Mouse (Mus musculus) thymus, postnatal 0 days (tissue): ENCODE data around the gene Wnt6. TPM values are rescaled to one million over a fixed set of nuclear protein-coding genes. Genes with fewer than 3 reads are reported as not detected.
"Not testable (repeated sequence)": the region's sequence is repeated elsewhere in the genome, so short reads cannot be mapped to it uniquely, and the experiment has no call there.

Source experiments
- DNase-seq: peaks from one replicate; pipeline ENCODE4 v3.0.0-alpha.2; 2015; ENCODE audit warnings: low spot score
- polyA plus RNA-seq: library from polyadenylated mRNA; unstranded; fragments of >200 nt; fragmentation: Nextera tagmentation; extraction: Ambion mirVana; gene quantifications from 2 replicates; pipeline ENCODE4 v1.2.1, GENCODE M21; 2015

The Wnt6 gene
- polyA plus RNA-seq, 1 experiment from 2014 or later: 1.6 TPM

DNA sequence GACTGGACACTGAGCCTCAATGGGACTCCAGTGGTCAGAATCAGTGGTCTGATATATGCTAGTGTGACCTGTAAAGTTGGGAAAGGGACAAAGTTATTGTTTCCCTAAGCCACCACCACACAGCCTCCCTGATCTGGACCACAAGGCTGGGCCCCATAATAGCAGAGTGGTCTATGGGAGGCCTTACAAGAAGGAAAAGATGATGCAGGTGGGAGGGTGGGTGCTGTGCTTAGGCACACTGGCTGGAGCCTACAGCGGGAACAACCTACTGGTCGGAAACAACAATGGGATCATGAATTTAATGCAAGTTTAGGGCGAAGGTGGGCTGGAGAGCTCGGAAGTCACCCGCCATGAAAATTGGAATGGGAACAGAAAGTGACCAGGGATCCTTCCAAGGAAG lies 34.2 kb downstream of the Wnt6 start:
- DNase-seq: no peak

DNA sequence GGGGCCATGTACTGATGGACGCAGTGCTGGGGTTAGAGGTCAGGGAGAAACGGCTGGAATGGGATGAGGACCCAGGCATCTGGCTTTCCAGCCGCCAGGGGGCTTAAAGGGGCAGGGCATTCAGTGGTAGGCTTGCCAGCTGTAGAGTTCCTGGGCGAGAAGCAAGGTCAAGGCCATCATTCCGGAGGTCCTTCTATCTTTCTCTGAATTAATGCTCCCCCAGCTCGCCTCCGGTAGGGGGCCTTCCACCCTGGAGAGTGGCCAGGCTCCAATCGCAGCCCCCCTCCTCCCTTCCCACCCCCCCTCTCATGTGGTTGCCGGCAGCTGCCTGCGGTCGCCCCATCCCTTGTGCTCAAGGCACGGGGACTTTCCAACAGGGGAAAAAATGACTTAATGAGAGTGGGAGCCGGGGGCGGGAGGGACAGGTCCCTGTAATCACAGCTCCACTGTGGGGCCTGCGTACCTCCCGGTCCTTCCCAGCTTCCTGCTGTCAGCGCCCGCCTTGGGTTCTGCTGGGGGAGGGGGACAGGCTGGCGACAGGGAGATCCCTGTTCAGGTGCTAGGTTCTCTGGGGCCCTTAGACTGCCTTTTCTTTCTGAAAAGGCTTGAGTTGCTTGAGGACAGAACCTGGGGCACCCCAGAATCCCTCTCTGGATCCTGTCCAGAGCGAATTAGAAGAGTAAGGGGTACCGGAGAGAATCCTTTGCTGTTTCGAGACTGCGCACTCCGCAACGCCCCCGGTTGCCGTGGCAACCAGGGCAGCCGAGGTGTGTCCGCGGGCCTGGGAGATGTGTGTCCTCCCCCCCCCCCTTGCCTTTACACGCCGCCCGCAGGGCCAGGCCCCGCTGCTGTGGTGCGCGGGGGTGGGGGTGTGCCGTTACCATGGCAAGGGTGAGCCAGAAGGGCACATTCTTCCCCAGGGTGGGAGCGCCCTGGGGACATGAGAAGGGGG lies 34.9 kb downstream of the Wnt6 start:
- DNase-seq: peak; percentile 19

- no peak for DNase-seq
Measured at GRCm38 (mm10) chr1:74807551-74808071, 35.9 kb downstream of the Wnt6 start.

GRCm38 (mm10) chr1:74808078-74808477 lies 36.4 kb downstream of the Wnt6 start:
- peak; percentile 81 for DNase-seq

DNA sequence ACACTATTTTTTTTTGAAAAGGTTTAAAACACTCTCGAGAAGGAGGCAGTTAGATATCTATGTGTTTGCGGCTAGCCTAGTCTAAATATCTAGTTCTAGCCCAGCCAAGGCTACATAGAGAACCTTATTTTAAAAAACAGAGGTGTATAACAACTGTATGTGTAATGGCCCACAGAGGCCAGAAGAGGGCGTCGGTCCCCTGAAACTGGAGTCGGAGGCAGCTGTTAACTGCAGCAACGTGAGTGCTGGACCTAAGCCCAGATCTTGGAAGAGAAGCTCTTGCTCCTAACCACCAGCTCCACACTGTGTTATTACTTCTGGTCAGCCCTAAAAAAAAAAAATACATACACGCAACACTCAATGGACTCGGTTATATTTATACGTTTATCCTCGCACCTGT lies 37.3 kb downstream of the Wnt6 start:
- no peak for DNase-seq

DNA sequence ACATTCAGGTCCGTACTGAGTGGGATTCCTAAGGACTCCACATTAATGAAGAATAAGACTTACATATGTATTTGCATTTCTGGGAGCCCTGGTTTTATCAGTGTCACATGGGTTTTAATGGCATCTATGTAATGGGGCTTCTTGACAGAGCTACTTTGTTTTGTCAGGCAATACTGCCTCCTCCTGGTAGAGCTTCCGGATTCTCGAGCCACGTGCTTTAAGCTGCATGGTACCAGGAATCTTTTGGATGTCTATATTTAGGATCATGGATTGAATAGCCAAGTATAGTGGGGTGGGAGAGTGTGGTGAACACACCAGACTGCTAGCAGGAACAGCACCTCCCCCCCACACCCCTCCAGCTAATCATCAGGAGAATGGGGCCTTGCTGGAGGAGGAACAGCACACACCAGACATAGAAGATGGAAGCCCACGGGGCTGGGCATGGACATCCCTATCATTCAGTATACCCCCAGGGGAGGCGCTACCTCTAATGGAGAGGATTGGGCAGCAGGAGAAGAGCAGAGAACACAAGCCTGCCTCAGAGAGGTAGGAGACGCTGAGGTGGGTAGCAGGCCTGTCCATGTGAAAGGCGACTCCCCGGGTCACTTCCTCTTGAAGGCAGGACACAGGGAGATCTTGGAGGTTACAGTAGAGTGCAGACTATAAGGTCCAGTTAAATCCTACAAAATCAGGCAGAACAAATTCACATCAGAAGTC lies 43.4 kb downstream of the Wnt6 start:
- DNase-seq: no peak

- not testable (repeated sequence) for DNase-seq
Measured at GRCm38 (mm10) chr1:74815965-74816364, 44.3 kb downstream of the Wnt6 start.

DNA sequence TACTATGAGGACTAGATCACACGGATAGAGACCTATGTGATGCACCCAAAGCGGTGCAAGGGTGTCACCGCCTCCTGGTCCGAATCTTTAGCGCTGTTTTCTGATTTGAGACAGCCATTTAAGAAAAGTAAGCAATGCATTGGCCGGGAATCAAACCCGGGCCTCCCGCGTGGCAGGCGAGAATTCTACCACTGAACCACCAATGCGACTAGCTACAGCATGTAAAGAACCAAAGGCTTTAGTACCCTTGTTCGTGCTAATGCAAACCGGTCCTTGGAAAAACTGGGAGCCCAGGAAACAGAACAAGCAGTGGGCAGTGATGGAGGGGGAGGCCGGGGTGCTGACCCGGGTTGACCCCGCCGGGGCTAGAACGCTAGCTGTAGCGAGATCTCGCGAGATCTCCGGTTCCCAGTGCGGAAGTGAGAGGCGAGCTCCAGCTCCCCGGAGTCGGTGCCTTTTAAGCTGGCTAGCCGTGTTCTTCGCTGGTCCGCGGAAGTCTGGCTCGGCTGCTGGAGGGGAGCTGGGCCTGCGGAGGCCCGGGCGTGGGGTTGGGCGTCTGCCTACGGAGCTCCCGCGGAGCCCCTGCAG lies 45.0 kb downstream of the Wnt6 start:
- DNase-seq: peak; percentile 93

GRCm38 (mm10) chr1:74817219-74817618 lies 45.5 kb downstream of the Wnt6 start:
- DNase-seq: no peak

DNA sequence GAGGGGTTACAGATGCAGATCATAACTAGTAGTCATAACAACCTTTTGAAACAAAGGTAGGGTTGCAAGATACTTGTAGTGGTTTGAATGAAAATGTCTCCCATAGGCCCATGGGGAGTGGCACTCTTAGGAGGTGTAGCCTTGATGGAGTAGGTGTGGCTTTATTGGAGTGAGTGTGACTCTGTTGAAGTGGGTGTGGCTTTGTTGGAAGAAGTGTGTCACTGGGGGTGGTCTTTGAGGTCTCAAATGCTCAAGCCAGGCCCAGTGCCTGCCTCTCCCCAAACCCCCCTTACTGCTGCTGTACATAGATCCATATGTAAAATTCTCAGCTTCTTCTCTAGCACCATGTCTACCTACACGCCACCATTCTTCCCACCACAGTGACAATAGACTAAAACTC lies 46.8 kb downstream of the Wnt6 start:
- DNase-seq: no peak

DNA sequence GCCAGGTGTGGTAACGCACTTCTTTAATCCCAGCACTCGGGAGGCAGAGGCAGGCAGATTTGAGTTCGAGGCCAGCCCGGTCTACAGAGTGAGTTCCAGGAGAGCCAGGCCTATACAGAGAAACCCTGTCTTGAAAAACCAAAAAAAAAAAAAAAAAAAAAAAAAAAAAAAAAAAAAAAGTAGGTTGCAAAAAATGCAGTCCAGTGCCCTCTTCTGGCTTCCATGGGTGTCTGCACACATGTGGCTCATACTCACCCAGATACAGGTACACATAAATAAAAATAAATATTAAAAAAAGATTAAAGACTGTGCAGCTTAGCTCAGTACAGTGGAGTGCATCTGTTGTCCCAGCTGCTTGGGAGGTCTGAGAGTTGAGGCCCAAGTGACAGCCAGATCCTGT lies 51.9 kb downstream of the Wnt6 start:
- DNase-seq: not testable (repeated sequence)

DNA sequence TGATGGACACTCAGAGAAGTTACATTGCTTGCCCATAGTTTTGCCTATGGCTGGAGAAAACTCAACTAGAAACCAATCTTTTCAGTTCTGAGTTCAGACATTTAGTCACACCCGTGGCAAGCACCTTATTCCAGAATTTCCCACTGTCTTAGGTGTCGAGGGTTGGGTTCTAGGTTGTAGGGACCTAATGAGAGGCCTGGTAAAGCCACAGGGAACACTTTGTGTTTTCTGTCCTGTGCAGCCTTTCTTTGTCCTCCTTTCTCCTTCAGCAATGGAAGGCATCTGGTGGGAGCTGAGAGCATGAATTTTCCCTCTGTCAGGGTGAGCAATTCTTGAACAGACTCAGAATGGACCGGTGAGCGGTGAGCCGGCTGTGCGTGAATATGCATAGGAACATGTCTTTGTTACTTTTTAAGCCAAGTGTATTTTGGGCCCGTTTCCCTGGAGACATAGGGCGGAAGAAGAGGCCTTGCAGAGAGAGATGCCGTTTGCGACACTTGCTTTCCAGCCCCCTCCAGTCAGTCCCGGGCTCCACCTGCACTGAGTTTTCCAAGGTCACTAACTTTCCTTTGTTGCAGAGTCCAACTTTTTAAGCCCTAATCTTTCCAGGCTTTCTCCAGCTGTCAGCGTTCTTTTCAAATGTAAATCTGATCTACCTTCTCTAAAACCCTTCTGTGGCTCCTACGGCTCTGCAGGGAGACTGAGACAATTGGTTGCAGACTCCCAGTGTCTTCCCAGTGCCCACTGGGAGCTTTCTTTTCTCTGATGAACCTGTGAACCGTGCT lies 53.0 kb downstream of the Wnt6 start:
- no peak for DNase-seq

- no peak for DNase-seq
Measured at GRCm38 (mm10) chr1:74830061-74830460, 58.4 kb downstream of the Wnt6 start.

DNA sequence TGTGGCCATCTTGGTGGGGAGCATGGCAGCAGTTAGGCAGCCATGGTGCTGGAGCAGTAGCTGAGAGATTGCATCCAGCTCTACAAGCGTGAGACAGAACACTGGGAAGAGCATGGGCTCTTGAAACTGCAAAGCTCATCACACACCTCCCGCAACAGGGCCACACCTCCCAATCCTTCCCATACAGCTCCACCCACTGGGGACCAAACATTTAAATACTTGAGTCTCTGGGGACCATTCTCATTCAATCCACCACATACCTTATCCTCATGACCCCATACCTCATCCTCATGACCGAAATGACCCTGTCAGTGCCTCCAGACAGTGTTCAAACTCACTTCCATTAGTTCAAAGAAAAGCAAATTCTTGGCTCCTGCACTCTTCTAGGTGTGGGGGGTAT lies 61.6 kb downstream of the Wnt6 start:
- no peak for DNase-seq

Other genes starting within 250 kb of the Wnt6 start
- gene Plcd4, start 229.0 kb upstream of the Wnt6 start, polyA plus RNA-seq: 0.53 and 1.1 TPM in 2 replicates
- gene Usp37, start 227.6 kb upstream of the Wnt6 start, polyA plus RNA-seq: 20.8 and 21.9 TPM in 2 replicates
- 4.3 and 4.7 TPM in 2 replicates for gene Zfp142, start 183.6 kb upstream of the Wnt6 start, polyA plus RNA-seq
- gene Bcs1l, start 183.6 kb upstream of the Wnt6 start, polyA plus RNA-seq: 14.0 and 14.2 TPM in 2 replicates
- 27.7 and 29.7 TPM in 2 replicates for gene Rnf25, start 170.5 kb upstream of the Wnt6 start, polyA plus RNA-seq
- 1.3 and 2.0 TPM in 2 replicates for gene Stk36, start 170.4 kb upstream of the Wnt6 start, polyA plus RNA-seq
- 8.9 and 10.0 TPM in 2 replicates for gene Ttll4, start 110.1 kb upstream of the Wnt6 start, polyA plus RNA-seq
- gene Cyp27a1, start 58.3 kb upstream of the Wnt6 start, polyA plus RNA-seq: 4.0 and 5.1 TPM in 2 replicates
- gene Prkag3, start 22.7 kb upstream of the Wnt6 start, polyA plus RNA-seq: 0.16 TPM in 1 of 2 replicates, not detected in the other
- gene Wnt10a, start 19.6 kb downstream of the Wnt6 start, polyA plus RNA-seq: 1.6 and 1.9 TPM in 2 replicates
- not detected in 2 replicates for gene Cdk5r2, start 83.0 kb downstream of the Wnt6 start, polyA plus RNA-seq
- gene Fev, start 113.5 kb downstream of the Wnt6 start, polyA plus RNA-seq: not detected in 2 replicates
- gene Cryba2, start 121.3 kb downstream of the Wnt6 start, polyA plus RNA-seq: 0.37 and 1.1 TPM in 2 replicates
- gene Cfap65, start 163.7 kb downstream of the Wnt6 start, polyA plus RNA-seq: 0.04 and 0.08 TPM in 2 replicates
- gene Ihh, start 179.8 kb downstream of the Wnt6 start, polyA plus RNA-seq: 0.21 and 0.22 TPM in 2 replicates